Mouse (Mus musculus): ENCODE results near the gene Sytl1.

DNA sequence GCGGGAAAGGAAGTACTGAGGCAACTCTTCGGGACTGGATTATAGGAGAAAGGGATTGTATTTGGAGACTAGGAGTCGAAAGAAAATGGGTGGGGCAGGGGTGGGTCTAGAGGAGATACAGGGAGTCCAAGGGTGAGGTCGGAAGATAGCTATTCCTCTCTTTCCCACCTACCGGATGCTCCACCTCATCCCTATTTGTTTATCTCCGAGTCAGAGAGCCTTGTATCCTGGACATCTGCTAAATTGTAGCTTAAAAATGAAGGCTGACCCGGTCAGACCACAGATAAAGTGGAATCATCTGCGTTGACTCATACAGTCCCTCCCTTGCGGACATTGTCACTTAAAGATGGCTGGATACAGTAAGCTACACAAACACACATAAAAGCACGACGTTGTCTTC lies 21.0 kb downstream of the Sytl1 start:
- TF ChIP-seq POLR2A (IDR thresholded peaks at IDR 0.05; ENCODE audit: extremely low read depth, insufficient read depth, low read length) (no peak), CTCF (IDR thresholded peaks at IDR 0.05; ENCODE audit: extremely low read depth, insufficient read depth, low read length) (no peak)

All from cortical plate, adult 2 months (tissue).